Mouse (Mus musculus): ENCODE measurements at regions not wholly inside any gene's neighbourhood (a gene's known extent, or its start where the extent isn't known, plus 50 kb on each side); places are given as distances from the start of the nearest gene placed in this dataset.

- peak; percentile 10 for DNase-seq (ENCODE audit: low read depth, low spot score)
Observed at GRCm38 (mm10) chr13:83020829-83021228, 483.0 kb upstream of the Mef2c start.

DNA sequence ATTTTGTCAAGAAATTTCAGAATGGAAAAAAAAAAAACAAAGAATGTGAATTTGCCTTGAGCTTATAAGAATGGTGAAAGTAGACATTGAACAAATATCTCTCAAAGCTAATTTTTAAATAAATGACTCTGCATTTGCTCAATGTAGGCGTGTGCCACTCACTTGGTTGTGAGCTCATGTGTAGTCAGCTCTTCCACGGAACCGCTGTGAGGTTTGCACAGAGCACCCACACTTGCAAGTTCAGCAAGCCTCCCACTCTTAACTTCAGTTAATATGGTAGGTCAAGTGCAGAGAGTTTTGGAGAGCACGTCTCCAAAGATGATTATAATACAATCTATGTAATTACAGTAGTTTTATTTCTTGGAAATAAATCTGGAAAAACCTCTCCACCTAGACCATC, 479.9 kb upstream of the Mef2c start:
- no peak for DNase-seq (ENCODE audit: low read depth, low spot score)

- DNase-seq (ENCODE audit: low read depth, low spot score), result no peak
Observed at GRCm38 (mm10) chr13:83035962-83036361, 467.9 kb upstream of the Mef2c start.

- DNase-seq (ENCODE audit: low read depth, low spot score), result no peak
Observed at GRCm38 (mm10) chr13:83041506-83041905, 462.3 kb upstream of the Mef2c start.

DNA sequence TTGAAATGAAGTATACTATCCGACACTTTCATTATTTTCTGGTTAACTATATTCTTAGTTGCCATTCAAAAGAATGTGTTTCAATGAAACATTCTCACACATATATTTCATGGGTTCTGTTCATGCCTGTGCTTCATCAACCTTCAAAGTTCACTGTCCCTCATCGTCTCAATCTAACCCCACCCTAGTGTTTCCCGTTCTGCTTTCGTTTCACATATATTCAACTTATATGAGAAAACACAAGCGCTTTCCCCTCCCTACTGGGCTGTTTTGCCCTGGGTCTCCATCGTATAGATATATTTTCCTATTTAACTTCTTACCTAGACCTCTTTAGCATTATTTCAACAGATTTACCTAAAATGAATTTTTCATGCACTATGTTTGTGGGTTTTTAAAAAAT, 458.3 kb upstream of the Mef2c start:
- no peak for DNase-seq (ENCODE audit: low read depth, low spot score)

- DNase-seq (ENCODE audit: low read depth, low spot score), result no peak
Observed at GRCm38 (mm10) chr13:83045970-83046369, 457.9 kb upstream of the Mef2c start.

- DNase-seq (ENCODE audit: low read depth, low spot score), result no peak
Observed at GRCm38 (mm10) chr13:83046571-83047123, 457.2 kb upstream of the Mef2c start.

DNA sequence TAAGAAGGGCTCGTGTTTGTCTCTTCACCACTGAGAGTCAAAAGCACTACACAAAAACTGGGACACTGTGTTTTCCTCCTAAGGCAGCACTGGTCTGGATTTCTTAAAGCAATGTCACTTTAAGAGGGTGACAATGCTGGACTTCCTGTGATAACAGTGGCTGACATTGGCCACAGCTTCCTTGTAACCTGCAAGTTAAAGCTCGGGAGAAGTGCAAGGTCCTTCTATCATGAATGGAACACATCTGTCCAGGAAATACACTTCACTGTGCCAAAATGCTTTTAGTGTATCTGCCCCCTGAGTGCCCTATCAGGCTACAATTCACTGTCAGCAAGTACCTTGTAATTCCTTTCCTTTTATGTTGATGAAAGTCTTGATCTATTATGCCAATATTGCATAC, 448.0 kb upstream of the Mef2c start:
- DNase-seq (ENCODE audit: low read depth, low spot score), result no peak

GRCm38 (mm10) chr13:83056415-83056814, 447.4 kb upstream of the Mef2c start:
- DNase-seq (ENCODE audit: low read depth, low spot score), result no peak

GRCm38 (mm10) chr13:83064727-83065126, 439.1 kb upstream of the Mef2c start:
- DNase-seq (ENCODE audit: low read depth, low spot score), result peak; percentile 78

DNA sequence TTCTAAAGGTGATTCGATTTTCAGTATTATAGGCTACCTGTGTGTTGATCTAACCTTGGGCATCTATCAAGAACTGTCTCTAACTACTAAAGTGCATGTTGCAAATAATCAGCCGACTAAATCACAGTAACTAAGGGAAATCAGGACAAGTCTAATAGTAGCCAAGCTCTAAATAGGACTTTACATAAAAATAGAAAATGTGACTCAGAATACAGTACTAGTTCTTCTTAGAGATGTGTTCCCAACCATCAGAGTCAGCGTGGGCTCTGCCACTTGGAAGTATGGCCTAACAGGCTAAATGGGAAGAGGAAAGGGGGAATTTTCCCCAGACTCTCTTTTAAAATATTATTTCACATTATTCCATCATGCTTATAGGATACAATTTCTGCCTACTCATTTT, 438.6 kb upstream of the Mef2c start:
- DNase-seq (ENCODE audit: low read depth, low spot score), result no peak

- DNase-seq (ENCODE audit: low read depth, low spot score), result peak; percentile 36
Observed at GRCm38 (mm10) chr13:83066115-83066753, 437.6 kb upstream of the Mef2c start.

GRCm38 (mm10) chr13:83067496-83067895, 436.3 kb upstream of the Mef2c start:
- DNase-seq (ENCODE audit: low read depth, low spot score), result no peak

- no peak for DNase-seq (ENCODE audit: low read depth, low spot score)
Observed at GRCm38 (mm10) chr13:83068588-83068987, 435.2 kb upstream of the Mef2c start.

DNA sequence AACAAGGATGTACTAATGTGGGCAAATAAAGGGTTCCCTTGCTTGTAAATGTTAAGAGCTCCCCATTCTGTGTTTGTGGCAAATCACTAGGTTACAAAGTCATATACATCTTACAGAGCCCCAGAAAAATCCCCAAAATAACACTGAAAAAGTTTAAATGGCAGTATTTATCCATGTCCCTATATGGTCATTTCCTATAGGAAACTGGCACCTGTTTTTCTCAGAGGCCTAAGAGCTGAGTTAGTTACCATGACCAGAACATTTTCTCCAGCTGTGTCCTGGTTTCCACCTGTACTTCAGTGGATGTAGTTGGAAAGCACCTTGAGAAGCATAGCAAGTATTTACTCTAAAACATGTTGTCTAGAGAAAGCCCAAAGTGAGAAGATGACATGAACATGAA, 434.5 kb upstream of the Mef2c start:
- no peak for DNase-seq (ENCODE audit: low read depth, low spot score)

GRCm38 (mm10) chr13:83072073-83072472, 431.8 kb upstream of the Mef2c start:
- DNase-seq (ENCODE audit: low read depth, low spot score), result no peak

- DNase-seq (ENCODE audit: low read depth, low spot score), result peak; percentile 38
Observed at GRCm38 (mm10) chr13:83074219-83074965, 429.4 kb upstream of the Mef2c start.

DNA sequence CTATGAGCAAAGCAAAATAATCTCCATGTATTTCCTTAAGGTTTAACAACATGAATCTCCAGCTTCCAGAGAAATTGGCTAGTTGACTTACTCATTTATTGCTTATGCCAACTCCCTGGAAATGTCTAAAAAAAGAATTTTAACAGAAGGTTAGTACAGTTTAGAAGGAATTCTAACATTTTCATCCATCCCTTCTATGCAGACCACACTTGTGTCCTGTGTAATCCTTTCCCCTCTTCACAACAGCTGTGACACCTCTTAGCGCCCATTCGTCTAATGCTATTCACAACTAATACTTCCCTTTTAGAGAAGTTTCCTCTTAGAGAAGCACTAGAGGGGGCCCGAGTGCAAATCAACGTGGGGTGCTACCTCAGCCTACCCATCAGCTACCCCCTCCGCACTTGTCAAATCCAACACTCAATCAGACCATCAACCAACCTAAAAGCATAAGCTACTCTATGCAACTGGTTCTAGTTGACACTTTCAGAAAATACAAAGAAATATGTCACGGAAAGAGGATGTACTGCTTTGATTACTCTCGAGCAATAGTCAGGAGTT, 428.4 kb upstream of the Mef2c start:
- DNase-seq (ENCODE audit: low read depth, low spot score), result no peak

GRCm38 (mm10) chr13:83076611-83077010, 427.2 kb upstream of the Mef2c start:
- DNase-seq (ENCODE audit: low read depth, low spot score), result no peak

GRCm38 (mm10) chr13:83077085-83077484, 426.7 kb upstream of the Mef2c start:
- DNase-seq (ENCODE audit: low read depth, low spot score), result no peak

- no peak for DNase-seq (ENCODE audit: low read depth, low spot score)
Observed at GRCm38 (mm10) chr13:83079291-83079690, 424.5 kb upstream of the Mef2c start.

DNA sequence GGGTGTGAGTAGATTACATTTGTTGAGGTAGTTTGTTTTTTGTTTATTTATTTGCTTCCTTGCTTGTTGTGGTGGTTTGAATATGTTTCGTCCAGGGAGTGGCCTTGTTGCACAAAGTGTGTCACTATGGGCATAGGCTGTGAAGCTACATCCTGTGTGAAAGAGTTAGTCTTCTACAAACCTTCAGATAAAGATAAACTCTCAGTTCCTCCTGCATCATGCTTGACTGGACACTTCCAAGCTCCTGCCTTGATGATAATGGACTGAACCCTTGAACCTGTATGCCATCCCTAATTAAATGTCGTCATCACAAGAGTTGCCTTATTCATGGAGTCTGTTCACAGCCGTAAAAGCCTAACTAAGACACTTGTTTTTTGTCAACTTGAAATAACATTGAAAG, 418.9 kb upstream of the Mef2c start:
- no peak for DNase-seq (ENCODE audit: low read depth, low spot score)

DNA sequence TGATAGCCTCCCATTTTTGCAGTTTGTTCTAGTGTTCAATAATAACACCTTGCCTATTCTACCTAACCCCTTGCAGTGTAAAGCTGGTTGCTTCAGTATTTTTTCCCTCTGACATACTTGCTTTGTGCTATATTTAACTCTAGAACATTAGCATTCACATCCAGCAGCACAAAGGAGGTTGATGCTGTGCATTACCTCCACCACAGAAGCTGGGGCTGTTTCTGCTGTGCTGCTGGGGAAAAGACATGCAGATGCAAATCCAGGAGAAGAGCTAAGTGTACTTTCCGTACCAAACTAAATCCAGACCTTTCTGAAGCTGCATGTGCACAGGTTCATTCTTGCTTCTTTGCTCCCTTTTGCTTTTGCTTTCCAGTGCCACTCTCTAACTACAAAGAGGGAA, 403.9 kb upstream of the Mef2c start:
- DNase-seq (ENCODE audit: low read depth, low spot score), result no peak
